Mouse (Mus musculus) hindbrain, embryonic 14.5 days (tissue): ENCODE data around the gene Cyp2d40. TPM values are rescaled to one million over a fixed set of nuclear protein-coding genes. Genes with fewer than 3 reads are reported as not detected.
"Not testable (repeated sequence)": the region's sequence is repeated elsewhere in the genome, so short reads cannot be mapped to it uniquely, and the experiment has no call there.

Experiments used
- ATAC-seq: fragments of 200-750 bp; cut with Nextera tagmentation; 2 replicates; pipeline ENCODE4 v1.8.0; 2017; ENCODE audit warnings: moderate number of reproducible peaks, mild to moderate bottlenecking, moderate TSS enrichment, moderate library complexity; ENCODE audit not compliant: low FRiP score
- DNase-seq: peaks from one replicate; pipeline ENCODE4 v3.0.0-alpha.2; 2015; ENCODE audit warnings: low spot score
- H3K27ac ChIP-seq: fragments of 300-500 bp; sonication (generic); 2 replicates; pipeline ENCODE4 v1.5.1; 2014; ENCODE audit warnings: mild to moderate bottlenecking, moderate library complexity
- H3K27me3 ChIP-seq: fragments of 300-500 bp; sonication (generic); 2 replicates; pipeline ENCODE4 v1.6.1; 2014; ENCODE audit warnings: mild to moderate bottlenecking, low read length, mixed read lengths; ENCODE audit not compliant: control insufficient read depth, insufficient read depth
- H3K36me3 ChIP-seq: fragments of 300-500 bp; sonication (generic); replicated peaks from 2 replicates; pipeline ENCODE4 v1.6.1; 2014; ENCODE audit not compliant: control insufficient read depth, insufficient read depth
- H3K4me1 ChIP-seq: fragments of 300-500 bp; sonication (generic); replicated peaks from 2 replicates; pipeline ENCODE4 v1.6.1; 2014; ENCODE audit warnings: antibody characterized with exemption, low read length, mixed read lengths; ENCODE audit not compliant: control insufficient read depth, insufficient read depth
- H3K4me2 ChIP-seq: fragments of 300-500 bp; sonication (generic); replicated peaks from 2 replicates; pipeline ENCODE4 v1.6.1; 2014; ENCODE audit warnings: mild to moderate bottlenecking, moderate library complexity
- H3K4me3 ChIP-seq: fragments of 300-500 bp; sonication (generic); replicated peaks from 2 replicates; pipeline ENCODE4 v1.5.1; 2014; ENCODE audit warnings: mild to moderate bottlenecking, low read length
- H3K9ac ChIP-seq: fragments of 300-500 bp; sonication (generic); 2 replicates; pipeline ENCODE4 v1.6.1; 2014
- H3K9me3 ChIP-seq: fragments of 300-500 bp; sonication (generic); 2 replicates; pipeline ENCODE4 v1.6.1; 2016; ENCODE audit warnings: low read length; ENCODE audit not compliant: control insufficient read depth
- WGBS: fragments of 180-500 bp; shearing (Covaris S2); extraction: QIAGEN DNeasy Blood & Tissue Kit; methylation state at CpG from one replicate; pipeline ENCODE4 v1.1.7; 2014; 5-methylcytosine and 5-hydroxymethylcytosine counted together
- polyA plus RNA-seq: library from polyadenylated mRNA; unstranded; fragments of >200 nt; fragmentation: Nextera tagmentation; extraction: Ambion mirVana; gene quantifications from 2 replicates; pipeline ENCODE4 v1.2.1, GENCODE M21; 2014

Cyp2d40 gene
- polyA plus RNA-seq, 1 experiment from 2014 or later: not detected

DNA sequence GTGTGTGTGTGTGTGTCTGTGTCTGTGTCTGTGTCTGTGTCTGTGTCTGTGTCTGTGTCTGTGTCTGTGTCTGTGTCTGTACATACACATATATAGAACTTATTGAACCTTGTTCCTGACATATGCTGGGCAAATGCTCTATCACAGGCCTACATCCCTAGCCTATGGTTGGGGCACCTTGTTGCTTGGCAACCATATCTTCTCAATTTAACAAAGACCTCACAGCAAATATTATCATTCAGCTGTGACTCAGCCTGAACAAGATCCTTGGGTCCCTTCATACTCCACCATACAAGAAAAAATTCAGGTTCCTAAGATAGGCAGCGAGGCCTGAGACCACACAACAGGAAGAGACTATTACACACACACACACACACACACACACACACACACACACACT lies 29.5 kb upstream of the Cyp2d40 start:
- H3K4me3 ChIP-seq: no peak overlapping the region
- no peaks in the 10 kb centered on the region for H3K36me3 ChIP-seq
- H3K9me3 ChIP-seq: no peaks in the 10 kb centered on the region
- H3K27me3 ChIP-seq: no peaks in the 10 kb centered on the region
- DNase-seq (no peak), ATAC-seq (no peak)
- H3K27ac ChIP-seq: no peak overlapping the region
- H3K4me2 ChIP-seq: no peak overlapping the region
- WGBS: 86% methylated on average over 1 of the region's 1 CpGs
- no peak overlapping the region for H3K9ac ChIP-seq
- H3K4me1 ChIP-seq: no peaks in the 10 kb centered on the region

GRCm38 (mm10) chr15:82792566-82792965 lies 28.6 kb upstream of the Cyp2d40 start:
- H3K4me2 ChIP-seq: no peak overlapping the region
- no peak overlapping the region for H3K27ac ChIP-seq
- ATAC-seq: no peak
- H3K4me1 ChIP-seq: no peaks in the 10 kb centered on the region
- no peak for DNase-seq
- no peak overlapping the region for H3K9ac ChIP-seq
- H3K27me3 ChIP-seq: no peaks in the 10 kb centered on the region
- no peaks in the 10 kb centered on the region for H3K36me3 ChIP-seq
- 93% methylated on average over 11 of the region's 11 CpGs for WGBS
- no peak overlapping the region for H3K4me3 ChIP-seq
- no peaks in the 10 kb centered on the region for H3K9me3 ChIP-seq

- Histone ChIP-seq H3K27ac (no peak overlapping the region), H3K4me3 (no peak overlapping the region), H3K9ac (no peak overlapping the region), H3K4me1 (no peaks in the 10 kb centered on the region), H3K27me3 (no peaks in the 10 kb centered on the region), H3K36me3 (no peaks in the 10 kb centered on the region), H3K9me3 (no peaks in the 10 kb centered on the region), H3K4me2 (no peak overlapping the region)
- DNase-seq (no peak), ATAC-seq (no peak)
- WGBS: 84% methylated on average over 1 of the region's 1 CpGs
Observed at GRCm38 (mm10) chr15:82784581-82784980, 20.6 kb upstream of the Cyp2d40 start.

- no peak for DNase-seq
- WGBS: 85% methylated on average over 1 of the region's 1 CpGs
- no peak overlapping the region for H3K9ac ChIP-seq
Observed at GRCm38 (mm10) chr15:82783800-82784199, 19.8 kb upstream of the Cyp2d40 start.

GRCm38 (mm10) chr15:82777856-82778255 lies 13.9 kb upstream of the Cyp2d40 start:
- H3K4me2 ChIP-seq, H3K27me3 ChIP-seq, H3K36me3 ChIP-seq, H3K27ac ChIP-seq, H3K4me3 ChIP-seq, ATAC-seq, DNase-seq, H3K9me3 ChIP-seq, H3K4me1 ChIP-seq, H3K9ac ChIP-seq: not testable (repeated sequence)
- WGBS: 90% methylated on average over 5 of the region's 5 CpGs

More at GRCm38 (mm10) chr15:82783800-82784199, 19.8 kb upstream of the Cyp2d40 start:
- Histone ChIP-seq H3K9me3 (no peaks in the 10 kb centered on the region), H3K27ac (no peak overlapping the region), H3K4me2 (no peak overlapping the region), H3K4me3 (no peak overlapping the region), H3K36me3 (no peaks in the 10 kb centered on the region), H3K4me1 (no peaks in the 10 kb centered on the region), H3K27me3 (no peaks in the 10 kb centered on the region)
- ATAC-seq: no peak

GRCm38 (mm10) chr15:82765943-82766342 lies 2.0 kb upstream of the Cyp2d40 start:
- no peaks in the 10 kb centered on the region for H3K27me3 ChIP-seq
- no peak overlapping the region for H3K9ac ChIP-seq
- no peak overlapping the region for H3K4me2 ChIP-seq
- ATAC-seq (no peak), DNase-seq (no peak)
- H3K27ac ChIP-seq: no peak overlapping the region
- no peaks in the 10 kb centered on the region for H3K9me3 ChIP-seq
- 88% methylated on average over 2 of the region's 2 CpGs for WGBS
- no peak overlapping the region for H3K4me3 ChIP-seq
- no peaks in the 10 kb centered on the region for H3K4me1 ChIP-seq
- H3K36me3 ChIP-seq: no peaks in the 10 kb centered on the region

DNA sequence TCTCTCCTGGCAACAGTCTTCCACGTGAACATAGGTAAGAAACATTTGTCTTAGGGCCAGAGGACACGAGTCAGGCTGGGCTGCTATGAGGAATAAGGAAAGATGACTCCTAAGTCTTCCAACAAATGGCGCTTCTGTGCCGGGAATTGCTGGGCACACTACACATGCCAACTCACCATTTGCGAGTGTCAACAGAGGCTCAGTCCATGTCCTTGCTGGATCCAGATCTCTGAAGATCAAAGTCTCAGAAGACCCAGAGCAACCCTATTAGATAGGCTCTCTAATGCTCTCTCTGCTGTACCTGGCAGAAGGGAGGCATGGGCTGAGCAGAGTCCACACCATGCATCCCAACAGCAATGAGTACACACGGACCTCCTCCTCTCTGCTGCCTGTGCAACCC lies 898 bp upstream of the Cyp2d40 start:
- DNase-seq (no peak), ATAC-seq (no peak)
- Histone ChIP-seq H3K9ac (no peak overlapping the region), H3K9me3 (no peaks in the 10 kb centered on the region), H3K36me3 (no peaks in the 10 kb centered on the region), H3K4me1 (no peaks in the 10 kb centered on the region), H3K4me3 (no peak overlapping the region), H3K27ac (no peak overlapping the region), H3K4me2 (no peak overlapping the region), H3K27me3 (no peaks in the 10 kb centered on the region)
- 87% methylated on average over 6 of the region's 6 CpGs for WGBS

DNA sequence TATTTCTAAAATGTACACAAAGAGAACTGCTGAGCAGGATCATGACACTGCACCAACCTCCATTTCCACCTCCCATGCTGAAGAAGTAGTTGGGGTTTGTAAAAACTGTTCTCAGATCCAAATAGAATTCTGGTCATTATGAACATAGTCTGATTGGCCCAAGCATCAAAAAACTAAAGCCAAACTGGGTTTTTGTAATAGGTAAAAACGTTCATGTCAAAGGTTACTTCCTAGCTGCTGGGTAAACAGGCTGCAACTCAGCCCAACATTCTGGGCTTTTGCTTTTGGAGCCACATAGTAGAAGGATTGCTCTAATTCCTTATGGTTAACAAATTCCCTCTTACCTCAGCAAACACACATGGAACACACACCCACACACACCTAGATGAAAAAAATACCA lies 15.8 kb downstream of the Cyp2d40 start:
- 67% methylated on average over 1 of the region's 1 CpGs for WGBS
- no peak overlapping the region for H3K9ac ChIP-seq

DNA sequence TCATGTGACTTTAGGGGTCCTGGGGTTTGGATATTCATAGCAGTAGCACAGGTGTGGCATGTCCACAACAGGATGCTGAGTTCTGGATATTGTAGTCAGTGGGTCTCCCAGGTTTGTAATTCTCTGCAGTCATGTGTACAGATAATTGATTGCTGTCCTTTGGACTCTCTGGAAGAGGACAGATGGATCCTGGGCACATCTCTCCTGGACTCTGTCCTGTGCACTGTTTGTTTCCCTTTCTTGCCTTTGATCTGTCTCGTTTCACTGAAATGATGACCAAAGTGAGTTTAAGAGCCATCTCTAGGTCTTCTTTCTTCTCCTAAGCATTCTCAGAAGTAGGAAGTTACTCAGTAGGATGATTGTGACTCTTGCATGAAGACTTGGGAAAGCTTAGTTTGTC lies 16.5 kb downstream of the Cyp2d40 start:
- H3K27ac ChIP-seq: no peak overlapping the region
- H3K4me3 ChIP-seq: no peak overlapping the region
- no peak overlapping the region for H3K9ac ChIP-seq
- H3K27me3 ChIP-seq: no peaks in the 10 kb centered on the region
- no peak for ATAC-seq
- no peak for DNase-seq
- no peaks in the 10 kb centered on the region for H3K4me1 ChIP-seq
- H3K36me3 ChIP-seq: no peaks in the 10 kb centered on the region
- H3K4me2 ChIP-seq: no peak overlapping the region
- H3K9me3 ChIP-seq: peaks cover 16% of the 10 kb centered on the region; the same call in 1 of the 2 replicates
- 64% methylated on average over 1 of the region's 1 CpGs for WGBS

More for the DNA sequence above, 15.8 kb downstream of the Cyp2d40 start:
- ATAC-seq: no peak
- H3K36me3 ChIP-seq: no peaks in the 10 kb centered on the region
- no peak overlapping the region for H3K4me2 ChIP-seq
- no peak for DNase-seq
- H3K4me3 ChIP-seq: no peak overlapping the region
- H3K27me3 ChIP-seq: no peaks in the 10 kb centered on the region
- peaks cover 16% of the 10 kb centered on the region; the same call in 1 of the 2 replicates for H3K9me3 ChIP-seq
- H3K27ac ChIP-seq: no peak overlapping the region
- no peaks in the 10 kb centered on the region for H3K4me1 ChIP-seq

DNA sequence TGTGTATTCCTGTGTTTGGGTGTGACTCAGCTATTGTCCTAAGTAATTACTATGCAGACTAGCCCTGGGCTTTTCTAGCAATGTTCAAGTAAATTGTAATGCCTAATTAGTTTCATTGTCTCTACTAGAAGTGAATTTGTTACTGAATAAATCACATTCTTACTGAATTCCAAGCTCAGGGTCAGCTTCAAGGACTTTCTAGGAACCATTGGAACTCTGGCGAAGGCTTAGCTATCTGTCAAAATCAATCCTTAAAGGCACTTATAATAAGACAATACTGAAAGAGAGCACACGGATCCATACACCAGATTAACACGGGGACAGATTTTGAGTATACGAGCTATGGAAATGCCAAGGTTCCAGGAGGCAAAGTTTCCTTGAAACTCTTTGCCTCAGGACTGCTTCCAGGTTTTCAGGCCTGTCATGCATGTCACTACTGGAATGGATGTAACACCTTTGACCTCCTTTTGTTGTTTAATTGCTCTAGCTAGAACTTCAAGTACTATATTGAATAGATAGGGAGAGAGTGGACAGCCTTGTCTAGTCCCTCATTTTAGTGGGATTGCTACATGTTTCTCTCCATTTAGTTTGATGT lies 30.6 kb downstream of the Cyp2d40 start:
- not testable (repeated sequence) for H3K27me3 ChIP-seq
- WGBS: 92% methylated on average over 4 of the region's 4 CpGs

More for the DNA sequence above, 30.6 kb downstream of the Cyp2d40 start:
- not testable (repeated sequence) for H3K36me3 ChIP-seq, H3K4me1 ChIP-seq, H3K4me2 ChIP-seq, H3K9ac ChIP-seq, DNase-seq, H3K4me3 ChIP-seq, H3K27ac ChIP-seq, ATAC-seq, H3K9me3 ChIP-seq
